Mouse (Mus musculus): ENCODE measurements around the gene Zfp598. TPM values are rescaled to one million over a fixed set of nuclear protein-coding genes. Genes with fewer than 3 reads are reported as not detected.

The Zfp598 gene
- total and polyA plus RNA-seq, 2 experiments from 2014 or later, result 14.6 to 47.0 TPM

GRCm38 (mm10) chr17:24728184-24728583, 58.7 kb downstream of the Zfp598 start:
- Histone ChIP-seq H3K4me3 (ENCODE audit: low read length) (no peak overlapping the region), H3K27ac (no peak overlapping the region), H3K9me3 (ENCODE audit: low read length) (no peaks in the 10 kb centered on the region), H3K36me3 (ENCODE audit: insufficient read depth, low read length) (no peaks in the 10 kb centered on the region), H3K27me3 (ENCODE audit: insufficient read depth, low read length) (no peaks in the 10 kb centered on the region), H3K4me1 (ENCODE audit: insufficient read depth, low read length) (peaks cover 5% of the 10 kb centered on the region; the same call in 1 of the 2 replicates), H3K9ac (replicated peaks; ENCODE audit: low read length) (no peak overlapping the region), H3K4me2 (ENCODE audit: low read depth, low read length) (no peak overlapping the region)
- no peak for ATAC-seq
- no peak for TF ChIP-seq CTCF (IDR thresholded peaks at IDR 0.05; ENCODE audit: low read depth)
- WGBS, result 80% methylated on average over 17 of the region's 17 CpGs
- no peak for DNase-seq (ENCODE audit: low spot score)

DNA sequence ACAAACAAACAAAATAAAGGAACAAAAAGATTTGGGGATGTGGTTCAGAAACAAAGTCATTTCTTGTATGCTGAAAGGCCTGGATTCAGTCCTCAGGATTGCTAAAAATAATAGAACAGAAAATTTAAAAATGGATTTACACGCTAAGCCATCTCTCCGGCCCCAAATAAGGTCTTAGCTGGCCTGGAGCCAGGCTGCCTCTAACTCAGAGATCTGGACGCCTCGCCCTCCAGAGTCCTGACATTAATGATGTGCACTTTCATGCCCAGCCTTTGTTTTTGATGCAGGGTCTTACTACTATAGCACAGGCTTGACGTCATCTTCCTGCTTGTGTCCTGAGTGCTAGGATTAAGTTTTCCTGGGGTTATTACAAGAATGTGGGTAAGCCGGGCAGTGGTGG, 59.6 kb downstream of the Zfp598 start:
- DNase-seq (ENCODE audit: low spot score) (no peak), ATAC-seq (no peak)
- Histone ChIP-seq H3K4me2 (ENCODE audit: low read depth, low read length) (no peak overlapping the region), H3K4me3 (ENCODE audit: low read length) (no peak overlapping the region), H3K36me3 (ENCODE audit: insufficient read depth, low read length) (no peaks in the 10 kb centered on the region), H3K27me3 (ENCODE audit: insufficient read depth, low read length) (no peaks in the 10 kb centered on the region), H3K9me3 (ENCODE audit: low read length) (no peaks in the 10 kb centered on the region), H3K4me1 (ENCODE audit: insufficient read depth, low read length) (no peaks in the 10 kb centered on the region), H3K9ac (replicated peaks; ENCODE audit: low read length) (no peak overlapping the region), H3K27ac (no peak overlapping the region)
- no peak for TF ChIP-seq CTCF (IDR thresholded peaks at IDR 0.05; ENCODE audit: low read depth)
- WGBS, result 72% methylated on average over 6 of the region's 6 CpGs

DNA sequence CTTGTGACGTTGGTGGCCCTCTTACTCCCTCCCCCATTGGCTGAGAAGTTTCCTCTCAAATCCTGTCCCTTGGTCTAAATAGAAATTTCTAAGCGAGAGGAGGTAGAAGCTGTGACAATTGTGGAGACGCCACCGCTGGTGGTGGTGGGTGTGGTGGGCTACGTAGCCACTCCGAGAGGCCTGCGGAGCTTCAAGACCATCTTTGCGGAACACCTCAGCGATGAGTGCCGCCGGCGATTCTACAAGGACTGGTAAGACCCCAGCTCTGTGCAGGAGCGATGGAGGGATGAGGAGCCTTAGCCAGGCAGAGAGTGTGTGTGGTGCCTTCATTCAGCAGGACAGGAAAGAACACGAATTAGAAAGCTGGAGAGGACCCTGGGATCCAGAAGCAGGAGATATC, 61.3 kb downstream of the Zfp598 start:
- no peaks in the 10 kb centered on the region for H3K9me3 ChIP-seq (ENCODE audit: low read length)
- no peak for TF ChIP-seq CTCF (IDR thresholded peaks at IDR 0.05; ENCODE audit: low read depth)
- DNase-seq (ENCODE audit: low spot score), result no peak
- WGBS, result 79% methylated on average over 14 of the region's 14 CpGs
- ATAC-seq, result no peak
- H3K4me2 ChIP-seq (ENCODE audit: low read depth, low read length), result no peak overlapping the region
- H3K27me3 ChIP-seq (ENCODE audit: insufficient read depth, low read length), result no peaks in the 10 kb centered on the region
- no peak overlapping the region for H3K27ac ChIP-seq
- H3K9ac ChIP-seq (replicated peaks; ENCODE audit: low read length), result no peak overlapping the region
- no peaks in the 10 kb centered on the region for H3K4me1 ChIP-seq (ENCODE audit: insufficient read depth, low read length)
- H3K4me3 ChIP-seq (ENCODE audit: low read length), result no peak overlapping the region
- no peaks in the 10 kb centered on the region for H3K36me3 ChIP-seq (ENCODE audit: insufficient read depth, low read length)

Other genes with a start within 250 kb of the Zfp598 start
Only the 30 nearest of the 33 such genes appear.
- 32.4 and 36.3 TPM in 2 replicates for gene E4f1, start 199.4 kb upstream of the Zfp598 start, total RNA-seq (2014; rRNA removed)
- gene E4f1, start 199.4 kb upstream of the Zfp598 start, polyA plus RNA-seq (2015; fragmentation: Nextera tagmentation; extraction: Ambion mirVana), result 28.0 and 33.5 TPM in 2 replicates
- gene Pgp, start 199.3 kb upstream of the Zfp598 start, total RNA-seq (2014; rRNA removed), result 71.7 and 74.1 TPM in 2 replicates
- gene Pgp, start 199.3 kb upstream of the Zfp598 start, polyA plus RNA-seq (2015; fragmentation: Nextera tagmentation; extraction: Ambion mirVana), result 94.1 and 97.6 TPM in 2 replicates
- 0.47 and 4.0 TPM in 2 replicates for gene Bricd5, start 195.8 kb upstream of the Zfp598 start, total RNA-seq (2014; rRNA removed)
- 1.3 and 1.4 TPM in 2 replicates for gene Bricd5, start 195.8 kb upstream of the Zfp598 start, polyA plus RNA-seq (2015; fragmentation: Nextera tagmentation; extraction: Ambion mirVana)
- gene Mlst8, start 190.6 kb upstream of the Zfp598 start, total RNA-seq (2014; rRNA removed), result 45.9 and 55.3 TPM in 2 replicates
- 26.3 and 26.4 TPM in 2 replicates for gene Mlst8, start 190.6 kb upstream of the Zfp598 start, polyA plus RNA-seq (2015; fragmentation: Nextera tagmentation; extraction: Ambion mirVana)
- 152 and 163 TPM in 2 replicates for gene Caskin1, start 181.1 kb upstream of the Zfp598 start, total RNA-seq (2014; rRNA removed)
- 42.1 and 43.7 TPM in 2 replicates for gene Caskin1, start 181.1 kb upstream of the Zfp598 start, polyA plus RNA-seq (2015; fragmentation: Nextera tagmentation; extraction: Ambion mirVana)
- 159 and 165 TPM in 2 replicates for gene Traf7, start 141.7 kb upstream of the Zfp598 start, total RNA-seq (2014; rRNA removed)
- 64.0 and 66.1 TPM in 2 replicates for gene Traf7, start 141.7 kb upstream of the Zfp598 start, polyA plus RNA-seq (2015; fragmentation: Nextera tagmentation; extraction: Ambion mirVana)
- 2.7 and 4.0 TPM in 2 replicates for gene Rab26, start 135.5 kb upstream of the Zfp598 start, total RNA-seq (2014; rRNA removed)
- 10.6 and 14.7 TPM in 2 replicates for gene Rab26, start 135.5 kb upstream of the Zfp598 start, polyA plus RNA-seq (2015; fragmentation: Nextera tagmentation; extraction: Ambion mirVana)
- gene Pkd1, start 119.9 kb upstream of the Zfp598 start, total RNA-seq (2014; rRNA removed), result 87.9 and 99.2 TPM in 2 replicates
- 14.9 and 16.0 TPM in 2 replicates for gene Pkd1, start 119.9 kb upstream of the Zfp598 start, polyA plus RNA-seq (2015; fragmentation: Nextera tagmentation; extraction: Ambion mirVana)
- 98.0 and 114 TPM in 2 replicates for gene Tsc2, start 37.1 kb upstream of the Zfp598 start, total RNA-seq (2014; rRNA removed)
- 45.7 and 51.2 TPM in 2 replicates for gene Tsc2, start 37.1 kb upstream of the Zfp598 start, polyA plus RNA-seq (2015; fragmentation: Nextera tagmentation; extraction: Ambion mirVana)
- gene Nthl1, start 37.0 kb upstream of the Zfp598 start, total RNA-seq (2014; rRNA removed), result 4.2 and 5.6 TPM in 2 replicates
- 7.2 and 7.8 TPM in 2 replicates for gene Nthl1, start 37.0 kb upstream of the Zfp598 start, polyA plus RNA-seq (2015; fragmentation: Nextera tagmentation; extraction: Ambion mirVana)
- gene Slc9a3r2, start 19.4 kb upstream of the Zfp598 start, total RNA-seq (2014; rRNA removed), result 72.8 and 91.1 TPM in 2 replicates
- gene Slc9a3r2, start 19.4 kb upstream of the Zfp598 start, polyA plus RNA-seq (2015; fragmentation: Nextera tagmentation; extraction: Ambion mirVana), result 57.6 and 60.6 TPM in 2 replicates
- gene Npw, start 11.2 kb upstream of the Zfp598 start, total RNA-seq (2014; rRNA removed), result 0.78 TPM in 1 of 2 replicates, not detected in the other
- gene Npw, start 11.2 kb upstream of the Zfp598 start, polyA plus RNA-seq (2015; fragmentation: Nextera tagmentation; extraction: Ambion mirVana), result 0.65 and 0.81 TPM in 2 replicates
- 331 and 347 TPM in 2 replicates for gene Syngr3, start 20.3 kb downstream of the Zfp598 start, total RNA-seq (2014; rRNA removed)
- gene Syngr3, start 20.3 kb downstream of the Zfp598 start, polyA plus RNA-seq (2015; fragmentation: Nextera tagmentation; extraction: Ambion mirVana), result 280 and 294 TPM in 2 replicates
- gene Gfer, start 26.5 kb downstream of the Zfp598 start, total RNA-seq (2014; rRNA removed), result 21.1 and 26.1 TPM in 2 replicates
- gene Gfer, start 26.5 kb downstream of the Zfp598 start, polyA plus RNA-seq (2015; fragmentation: Nextera tagmentation; extraction: Ambion mirVana), result 39.7 and 41.4 TPM in 2 replicates
- gene Noxo1, start 26.5 kb downstream of the Zfp598 start, total RNA-seq (2014; rRNA removed), result 6.1 and 8.1 TPM in 2 replicates
- gene Noxo1, start 26.5 kb downstream of the Zfp598 start, polyA plus RNA-seq (2015; fragmentation: Nextera tagmentation; extraction: Ambion mirVana), result 1.4 and 2.2 TPM in 2 replicates
- gene Tbl3, start 38.0 kb downstream of the Zfp598 start, total RNA-seq (2014; rRNA removed), result 53.2 and 55.2 TPM in 2 replicates
- 43.5 and 49.2 TPM in 2 replicates for gene Tbl3, start 38.0 kb downstream of the Zfp598 start, polyA plus RNA-seq (2015; fragmentation: Nextera tagmentation; extraction: Ambion mirVana)
- not detected in 2 replicates for gene Rnf151, start 48.4 kb downstream of the Zfp598 start, total RNA-seq (2014; rRNA removed)
- not detected in 2 replicates for gene Rnf151, start 48.4 kb downstream of the Zfp598 start, polyA plus RNA-seq (2015; fragmentation: Nextera tagmentation; extraction: Ambion mirVana)
- gene Rps2, start 48.4 kb downstream of the Zfp598 start, total RNA-seq (2014; rRNA removed), result 2,181 and 2,600 TPM in 2 replicates
- 809 and 820 TPM in 2 replicates for gene Rps2, start 48.4 kb downstream of the Zfp598 start, polyA plus RNA-seq (2015; fragmentation: Nextera tagmentation; extraction: Ambion mirVana)
- 135 and 157 TPM in 2 replicates for gene Ndufb10, start 54.8 kb downstream of the Zfp598 start, total RNA-seq (2014; rRNA removed)
- gene Ndufb10, start 54.8 kb downstream of the Zfp598 start, polyA plus RNA-seq (2015; fragmentation: Nextera tagmentation; extraction: Ambion mirVana), result 353 and 356 TPM in 2 replicates
- gene Rpl3l, start 58.1 kb downstream of the Zfp598 start, total RNA-seq (2014; rRNA removed), result 1.3 TPM in 1 of 2 replicates, not detected in the other
- 0.41 and 0.52 TPM in 2 replicates for gene Rpl3l, start 58.1 kb downstream of the Zfp598 start, polyA plus RNA-seq (2015; fragmentation: Nextera tagmentation; extraction: Ambion mirVana)
- gene Msrb1, start 67.0 kb downstream of the Zfp598 start, total RNA-seq (2014; rRNA removed), result 17.0 and 19.6 TPM in 2 replicates
- 22.7 and 25.5 TPM in 2 replicates for gene Msrb1, start 67.0 kb downstream of the Zfp598 start, polyA plus RNA-seq (2015; fragmentation: Nextera tagmentation; extraction: Ambion mirVana)
- gene Hs3st6, start 83.3 kb downstream of the Zfp598 start, total RNA-seq (2014; rRNA removed), result not detected in 2 replicates
- gene Hs3st6, start 83.3 kb downstream of the Zfp598 start, polyA plus RNA-seq (2015; fragmentation: Nextera tagmentation; extraction: Ambion mirVana), result 0.43 and 0.47 TPM in 2 replicates
- gene Meiob, start 134.6 kb downstream of the Zfp598 start, total RNA-seq (2014; rRNA removed), result not detected in 2 replicates
- 0.10 TPM in 1 of 2 replicates, not detected in the other for gene Meiob, start 134.6 kb downstream of the Zfp598 start, polyA plus RNA-seq (2015; fragmentation: Nextera tagmentation; extraction: Ambion mirVana)
- 64.8 and 93.5 TPM in 2 replicates for gene Hagh, start 170.5 kb downstream of the Zfp598 start, total RNA-seq (2014; rRNA removed)
- 82.4 and 84.2 TPM in 2 replicates for gene Hagh, start 170.5 kb downstream of the Zfp598 start, polyA plus RNA-seq (2015; fragmentation: Nextera tagmentation; extraction: Ambion mirVana)
- gene Fahd1, start 180.7 kb downstream of the Zfp598 start, total RNA-seq (2014; rRNA removed), result 16.6 and 25.7 TPM in 2 replicates
- 20.2 and 22.2 TPM in 2 replicates for gene Fahd1, start 180.7 kb downstream of the Zfp598 start, polyA plus RNA-seq (2015; fragmentation: Nextera tagmentation; extraction: Ambion mirVana)
- gene Igfals, start 196.3 kb downstream of the Zfp598 start, total RNA-seq (2014; rRNA removed), result 0.52 TPM in 1 of 2 replicates, not detected in the other
- 0.18 and 0.29 TPM in 2 replicates for gene Igfals, start 196.3 kb downstream of the Zfp598 start, polyA plus RNA-seq (2015; fragmentation: Nextera tagmentation; extraction: Ambion mirVana)
- 35.7 and 52.7 TPM in 2 replicates for gene Nubp2, start 216.7 kb downstream of the Zfp598 start, total RNA-seq (2014; rRNA removed)
- gene Nubp2, start 216.7 kb downstream of the Zfp598 start, polyA plus RNA-seq (2015; fragmentation: Nextera tagmentation; extraction: Ambion mirVana), result 63.5 and 65.0 TPM in 2 replicates
- gene Spsb3, start 217.0 kb downstream of the Zfp598 start, total RNA-seq (2014; rRNA removed), result 122 and 135 TPM in 2 replicates
- gene Spsb3, start 217.0 kb downstream of the Zfp598 start, polyA plus RNA-seq (2015; fragmentation: Nextera tagmentation; extraction: Ambion mirVana), result 90.6 and 94.9 TPM in 2 replicates
- gene Eme2, start 225.4 kb downstream of the Zfp598 start, total RNA-seq (2014; rRNA removed), result 34.9 and 49.5 TPM in 2 replicates
- gene Eme2, start 225.4 kb downstream of the Zfp598 start, polyA plus RNA-seq (2015; fragmentation: Nextera tagmentation; extraction: Ambion mirVana), result 21.4 and 24.3 TPM in 2 replicates
- gene Mrps34, start 225.4 kb downstream of the Zfp598 start, total RNA-seq (2014; rRNA removed), result 37.8 and 58.3 TPM in 2 replicates
- gene Mrps34, start 225.4 kb downstream of the Zfp598 start, polyA plus RNA-seq (2015; fragmentation: Nextera tagmentation; extraction: Ambion mirVana), result 124 and 136 TPM in 2 replicates